Mouse (Mus musculus): Measurements from ENCODE around the gene Gckr. TPM values are rescaled to one million over a fixed set of nuclear protein-coding genes. Genes with fewer than 3 reads are reported as not detected.
"Not testable (repeated sequence)": the region's sequence is repeated elsewhere in the genome, so short reads cannot be mapped to it uniquely, and the experiment has no call there.

Gene Gckr
- polyA plus RNA-seq, 2 experiments = 13.3 to 16.4 TPM

DNA sequence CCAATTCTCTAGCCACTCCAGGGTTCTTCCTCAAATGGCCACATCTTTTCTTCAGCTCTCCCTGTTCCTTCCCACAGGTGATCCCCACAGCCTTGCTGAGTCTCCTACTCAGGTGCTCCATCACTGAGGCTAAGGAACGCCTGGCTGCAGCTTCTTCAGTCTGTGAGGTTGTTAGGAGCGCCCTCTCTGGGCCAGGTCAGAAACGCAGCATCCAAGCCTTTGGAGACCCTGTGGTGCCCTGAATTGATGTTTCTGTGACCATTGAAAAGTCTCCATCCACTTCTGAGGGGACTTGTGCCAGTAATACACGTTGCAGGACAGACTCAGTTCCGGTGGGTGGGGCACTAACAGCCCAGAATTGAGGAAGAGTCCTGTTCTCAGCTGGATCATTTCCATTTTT is 29.6 kb downstream of the Gckr start:
- DNase-seq (ENCODE audit: low read depth in 3 of 3, low spot score in 3 of 3) (no peak), ATAC-seq (ENCODE audit: insufficient read depth) (no peak)
- H3K9ac ChIP-seq (replicated peaks) = no peak overlapping the region
- no peak overlapping the region for H3K4me3 ChIP-seq (ENCODE audit: insufficient read depth in 1 of 2, low read depth in 2 of 2, low read length in 2 of 2)
- H3K27me3 ChIP-seq (ENCODE audit: control insufficient read depth, insufficient read depth, low read length) = no peaks in the 10 kb centered on the region
- no peaks in the 10 kb centered on the region for H3K9me3 ChIP-seq (ENCODE audit: control insufficient read depth, low read length)
- TF ChIP-seq CTCF (IDR thresholded peaks at IDR 0.05; ENCODE audit: low read depth) = 0 out of 2 replicates have a peak, but pooled peaks have one; percentile 34
- TF ChIP-seq EP300 (IDR thresholded peaks at IDR 0.05; ENCODE audit: low read depth) = no peak
- H3K36me3 ChIP-seq (replicated peaks; ENCODE audit: control insufficient read depth, insufficient read depth, low read depth) = no peaks in the 10 kb centered on the region
- 14% methylated on average over 5 of the region's 5 CpGs for WGBS (ENCODE audit: insufficient replicate concordance)
- no peak overlapping the region for H3K4me2 ChIP-seq (ENCODE audit: low read depth)
- H3K27ac ChIP-seq = no peak overlapping the region
- no peaks in the 10 kb centered on the region for H3K4me1 ChIP-seq (replicated peaks; ENCODE audit: control insufficient read depth in 2 of 2, insufficient read depth in 2 of 2, low read length in 1 of 2)

DNA sequence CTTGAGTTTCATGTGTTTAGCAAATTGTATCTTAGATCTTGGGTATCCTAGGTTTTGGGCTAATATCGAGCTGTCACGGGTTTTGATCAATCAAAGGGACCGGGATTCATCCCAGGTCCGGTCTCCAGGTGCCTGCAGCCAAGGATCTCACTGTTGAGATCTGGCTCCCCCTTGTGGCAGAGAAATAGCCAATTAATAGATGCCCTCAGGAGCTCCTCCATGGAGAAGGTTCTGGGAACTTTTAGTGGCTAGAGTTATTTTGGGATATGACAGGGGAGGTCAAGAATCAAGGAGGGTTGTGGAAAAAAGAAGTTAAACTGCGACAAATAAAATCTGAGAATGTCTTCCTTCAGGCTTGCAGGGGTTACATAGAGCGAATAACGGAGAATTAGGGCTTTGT is 31.0 kb downstream of the Gckr start:
- Histone ChIP-seq H3K4me2 (ENCODE audit: low read depth) (no peak overlapping the region), H3K9ac (replicated peaks) (no peak overlapping the region), H3K9me3 (ENCODE audit: control insufficient read depth, low read length) (no peaks in the 10 kb centered on the region), H3K4me3 (ENCODE audit: insufficient read depth in 1 of 2, low read depth in 2 of 2, low read length in 2 of 2) (no peak overlapping the region), H3K27me3 (ENCODE audit: control insufficient read depth, insufficient read depth, low read length) (no peaks in the 10 kb centered on the region), H3K4me1 (replicated peaks; ENCODE audit: control insufficient read depth in 2 of 2, insufficient read depth in 2 of 2, low read length in 1 of 2) (no peaks in the 10 kb centered on the region), H3K27ac (no peak overlapping the region), H3K36me3 (replicated peaks; ENCODE audit: control insufficient read depth, insufficient read depth, low read depth) (no peaks in the 10 kb centered on the region)
- ATAC-seq (ENCODE audit: insufficient read depth) (no peak), DNase-seq (ENCODE audit: low read depth in 3 of 3, low spot score in 3 of 3) (peak; percentile 23 to 24 (median 24))
- TF ChIP-seq EP300 (IDR thresholded peaks at IDR 0.05; ENCODE audit: low read depth) = no peak
- TF ChIP-seq CTCF (IDR thresholded peaks at IDR 0.05; ENCODE audit: low read depth) = peak; percentile 74
- 31% methylated on average over 7 of the region's 7 CpGs for WGBS (ENCODE audit: insufficient replicate concordance)

DNA sequence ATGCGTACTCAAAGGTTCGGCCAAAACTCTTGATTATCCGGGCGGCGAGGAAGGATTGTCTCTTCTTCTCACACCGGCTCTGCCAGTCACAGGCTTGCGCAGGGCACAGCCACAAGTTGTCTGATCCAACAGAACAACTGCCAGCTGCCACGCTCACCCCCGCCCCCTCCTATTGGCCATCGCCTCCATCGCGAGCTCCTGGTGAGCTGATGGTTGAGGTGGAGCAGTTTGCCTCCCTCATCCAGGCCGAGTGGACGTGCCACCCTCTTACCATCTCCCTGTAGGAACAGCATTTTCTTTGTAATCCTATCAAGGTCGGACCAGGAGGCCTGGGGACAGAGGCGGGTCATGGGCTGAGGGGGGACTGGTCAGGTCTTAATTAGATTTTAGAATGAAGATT is 60.3 kb downstream of the Gckr start:
- H3K27ac ChIP-seq; ATAC-seq (ENCODE audit: insufficient read depth); H3K9ac ChIP-seq (replicated peaks); H3K36me3 ChIP-seq (replicated peaks; ENCODE audit: control insufficient read depth, insufficient read depth, low read depth); H3K4me1 ChIP-seq (replicated peaks; ENCODE audit: control insufficient read depth in 2 of 2, insufficient read depth in 2 of 2, low read length in 1 of 2); H3K4me2 ChIP-seq (ENCODE audit: low read depth); H3K9me3 ChIP-seq (ENCODE audit: control insufficient read depth, low read length); H3K27me3 ChIP-seq (ENCODE audit: control insufficient read depth, insufficient read depth, low read length); H3K4me3 ChIP-seq (ENCODE audit: insufficient read depth in 1 of 2, low read depth in 2 of 2, low read length in 2 of 2); DNase-seq (ENCODE audit: low read depth in 3 of 3, low spot score in 3 of 3): not testable (repeated sequence)
- WGBS (ENCODE audit: insufficient replicate concordance) = 64% methylated on average over 16 of the region's 16 CpGs

DNA sequence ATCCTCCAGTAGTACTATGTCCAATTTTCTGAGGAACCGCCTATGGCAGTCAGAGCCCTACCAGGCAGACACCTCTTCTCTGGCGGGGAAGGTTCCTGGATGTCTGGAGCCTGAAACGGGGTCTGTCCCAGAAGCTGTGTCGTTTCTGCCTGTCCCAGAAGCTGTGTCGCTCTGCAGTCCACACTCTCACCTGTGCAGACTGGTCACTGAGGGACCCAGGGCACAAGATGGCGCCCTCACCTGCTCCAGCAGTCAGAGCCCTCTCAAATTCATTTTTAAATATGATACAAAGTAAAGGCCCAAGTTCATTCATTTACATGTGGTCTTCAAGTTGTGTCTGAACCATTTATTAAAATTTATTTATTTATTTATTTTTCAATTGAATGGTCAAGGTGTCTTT is 63.7 kb downstream of the Gckr start:
- no peak for ATAC-seq (ENCODE audit: insufficient read depth)
- Histone ChIP-seq H3K4me1 (replicated peaks; ENCODE audit: control insufficient read depth in 2 of 2, insufficient read depth in 2 of 2, low read length in 1 of 2) (no peaks in the 10 kb centered on the region), H3K4me2 (ENCODE audit: low read depth) (no peak overlapping the region), H3K36me3 (replicated peaks; ENCODE audit: control insufficient read depth, insufficient read depth, low read depth) (no peaks in the 10 kb centered on the region), H3K27ac (no peak overlapping the region), H3K9ac (replicated peaks) (no peak overlapping the region), H3K4me3 (ENCODE audit: insufficient read depth in 1 of 2, low read depth in 2 of 2, low read length in 2 of 2) (no peak overlapping the region), H3K9me3 (ENCODE audit: control insufficient read depth, low read length) (no peaks in the 10 kb centered on the region), H3K27me3 (ENCODE audit: control insufficient read depth, insufficient read depth, low read length) (no peaks in the 10 kb centered on the region)
- TF ChIP-seq CTCF (IDR thresholded peaks at IDR 0.05; ENCODE audit: low read depth) = 0 out of 2 replicates have a peak, but pooled peaks have one; percentile 11
- no peak for TF ChIP-seq EP300 (IDR thresholded peaks at IDR 0.05; ENCODE audit: low read depth)
- DNase-seq (ENCODE audit: low read depth in 3 of 3, low spot score in 3 of 3) = no peak
- WGBS (ENCODE audit: insufficient replicate concordance) = 61% methylated on average over 6 of the region's 6 CpGs

Other genes with a start within 250 kb of the Gckr start
- 28.8 and 31.0 TPM in 2 replicates for gene Atraid, start 249.1 kb upstream of the Gckr start, polyA plus RNA-seq (2012; rRNA removed)
- 50.4 and 53.2 TPM in 2 replicates for gene Atraid, start 249.1 kb upstream of the Gckr start, polyA plus RNA-seq (2014; fragmentation: Nextera tagmentation; extraction: Ambion mirVana)
- gene Slc5a6, start 248.5 kb upstream of the Gckr start, polyA plus RNA-seq (2012; rRNA removed) = 4.2 and 5.2 TPM in 2 replicates
- gene Slc5a6, start 248.5 kb upstream of the Gckr start, polyA plus RNA-seq (2014; fragmentation: Nextera tagmentation; extraction: Ambion mirVana) = 2.2 and 2.3 TPM in 2 replicates
- 18.2 and 20.4 TPM in 2 replicates for gene Cad, start 242.7 kb upstream of the Gckr start, polyA plus RNA-seq (2012; rRNA removed)
- gene Cad, start 242.7 kb upstream of the Gckr start, polyA plus RNA-seq (2014; fragmentation: Nextera tagmentation; extraction: Ambion mirVana) = 14.0 and 15.8 TPM in 2 replicates
- gene Dnajc5g, start 191.2 kb upstream of the Gckr start, polyA plus RNA-seq (2012; rRNA removed) = not detected in 2 replicates
- gene Dnajc5g, start 191.2 kb upstream of the Gckr start, polyA plus RNA-seq (2014; fragmentation: Nextera tagmentation; extraction: Ambion mirVana) = not detected in 2 replicates
- gene Slc30a3, start 189.2 kb upstream of the Gckr start, polyA plus RNA-seq (2012; rRNA removed) = 0.26 and 0.40 TPM in 2 replicates
- 0.14 and 0.41 TPM in 2 replicates for gene Slc30a3, start 189.2 kb upstream of the Gckr start, polyA plus RNA-seq (2014; fragmentation: Nextera tagmentation; extraction: Ambion mirVana)
- not detected in 2 replicates for gene Trim54, start 180.7 kb upstream of the Gckr start, polyA plus RNA-seq (2012; rRNA removed)
- not detected in 2 replicates for gene Trim54, start 180.7 kb upstream of the Gckr start, polyA plus RNA-seq (2014; fragmentation: Nextera tagmentation; extraction: Ambion mirVana)
- not detected in 2 replicates for gene Ucn, start 158.6 kb upstream of the Gckr start, polyA plus RNA-seq (2012; rRNA removed)
- not detected in 2 replicates for gene Ucn, start 158.6 kb upstream of the Gckr start, polyA plus RNA-seq (2014; fragmentation: Nextera tagmentation; extraction: Ambion mirVana)
- gene Mpv17, start 143.2 kb upstream of the Gckr start, polyA plus RNA-seq (2012; rRNA removed) = 16.9 and 18.9 TPM in 2 replicates
- 14.2 and 16.0 TPM in 2 replicates for gene Mpv17, start 143.2 kb upstream of the Gckr start, polyA plus RNA-seq (2014; fragmentation: Nextera tagmentation; extraction: Ambion mirVana)
- gene Gm29609, start 117.5 kb upstream of the Gckr start, polyA plus RNA-seq (2012; rRNA removed) = 0.90 and 0.92 TPM in 2 replicates
- 0.66 and 0.77 TPM in 2 replicates for gene Gm29609, start 117.5 kb upstream of the Gckr start, polyA plus RNA-seq (2014; fragmentation: Nextera tagmentation; extraction: Ambion mirVana)
- gene Gtf3c2, start 117.3 kb upstream of the Gckr start, polyA plus RNA-seq (2012; rRNA removed) = 31.2 and 31.3 TPM in 2 replicates
- gene Gtf3c2, start 117.3 kb upstream of the Gckr start, polyA plus RNA-seq (2014; fragmentation: Nextera tagmentation; extraction: Ambion mirVana) = 22.8 and 25.3 TPM in 2 replicates
- 20.7 and 23.7 TPM in 2 replicates for gene Snx17, start 104.2 kb upstream of the Gckr start, polyA plus RNA-seq (2012; rRNA removed)
- gene Snx17, start 104.2 kb upstream of the Gckr start, polyA plus RNA-seq (2014; fragmentation: Nextera tagmentation; extraction: Ambion mirVana) = 36.4 and 37.6 TPM in 2 replicates
- 20.9 and 29.9 TPM in 2 replicates for gene Eif2b4, start 104.0 kb upstream of the Gckr start, polyA plus RNA-seq (2012; rRNA removed)
- gene Eif2b4, start 104.0 kb upstream of the Gckr start, polyA plus RNA-seq (2014; fragmentation: Nextera tagmentation; extraction: Ambion mirVana) = 43.6 and 46.1 TPM in 2 replicates
- 8.5 and 8.8 TPM in 2 replicates for gene Zfp513, start 95.1 kb upstream of the Gckr start, polyA plus RNA-seq (2012; rRNA removed)
- 0.80 and 1.2 TPM in 2 replicates for gene Zfp513, start 95.1 kb upstream of the Gckr start, polyA plus RNA-seq (2014; fragmentation: Nextera tagmentation; extraction: Ambion mirVana)
- gene Ppm1g, start 76.8 kb upstream of the Gckr start, polyA plus RNA-seq (2012; rRNA removed) = 76.0 and 115 TPM in 2 replicates
- 98.9 and 113 TPM in 2 replicates for gene Ppm1g, start 76.8 kb upstream of the Gckr start, polyA plus RNA-seq (2014; fragmentation: Nextera tagmentation; extraction: Ambion mirVana)
- gene Nrbp1, start 56.6 kb upstream of the Gckr start, polyA plus RNA-seq (2012; rRNA removed) = 27.9 and 30.8 TPM in 2 replicates
- gene Nrbp1, start 56.6 kb upstream of the Gckr start, polyA plus RNA-seq (2014; fragmentation: Nextera tagmentation; extraction: Ambion mirVana) = 39.4 and 43.4 TPM in 2 replicates
- 0.07 TPM in 1 of 2 replicates, not detected in the other for gene Gm9970, start 56.2 kb upstream of the Gckr start, polyA plus RNA-seq (2012; rRNA removed)
- 0.19 TPM in 1 of 2 replicates, not detected in the other for gene Gm9970, start 56.2 kb upstream of the Gckr start, polyA plus RNA-seq (2014; fragmentation: Nextera tagmentation; extraction: Ambion mirVana)
- gene Krtcap3, start 45.8 kb upstream of the Gckr start, polyA plus RNA-seq (2012; rRNA removed) = 5.3 and 6.8 TPM in 2 replicates
- 3.5 and 3.9 TPM in 2 replicates for gene Krtcap3, start 45.8 kb upstream of the Gckr start, polyA plus RNA-seq (2014; fragmentation: Nextera tagmentation; extraction: Ambion mirVana)
- 3.6 and 3.7 TPM in 2 replicates for gene Ift172, start 6.3 kb upstream of the Gckr start, polyA plus RNA-seq (2012; rRNA removed)
- gene Ift172, start 6.3 kb upstream of the Gckr start, polyA plus RNA-seq (2014; fragmentation: Nextera tagmentation; extraction: Ambion mirVana) = 3.1 and 3.3 TPM in 2 replicates
- gene Fndc4, start 1.4 kb upstream of the Gckr start, polyA plus RNA-seq (2012; rRNA removed) = 4.7 and 5.6 TPM in 2 replicates
- 3.3 and 3.7 TPM in 2 replicates for gene Fndc4, start 1.4 kb upstream of the Gckr start, polyA plus RNA-seq (2014; fragmentation: Nextera tagmentation; extraction: Ambion mirVana)
- gene Zfp512, start 155.0 kb downstream of the Gckr start, polyA plus RNA-seq (2012; rRNA removed) = 5.8 and 8.2 TPM in 2 replicates
- 8.9 and 10.8 TPM in 2 replicates for gene Zfp512, start 155.0 kb downstream of the Gckr start, polyA plus RNA-seq (2014; fragmentation: Nextera tagmentation; extraction: Ambion mirVana)
- gene 4930548H24Rik, start 188.3 kb downstream of the Gckr start, polyA plus RNA-seq (2012; rRNA removed) = 0.02 TPM in 1 of 2 replicates, not detected in the other
- gene 4930548H24Rik, start 188.3 kb downstream of the Gckr start, polyA plus RNA-seq (2014; fragmentation: Nextera tagmentation; extraction: Ambion mirVana) = not detected in 2 replicates
- 5.9 and 7.3 TPM in 2 replicates for gene Gpn1, start 197.3 kb downstream of the Gckr start, polyA plus RNA-seq (2012; rRNA removed)
- gene Gpn1, start 197.3 kb downstream of the Gckr start, polyA plus RNA-seq (2014; fragmentation: Nextera tagmentation; extraction: Ambion mirVana) = 16.8 and 17.0 TPM in 2 replicates
- gene Slc4a1ap, start 229.6 kb downstream of the Gckr start, polyA plus RNA-seq (2012; rRNA removed) = 6.1 and 10.5 TPM in 2 replicates
- 8.3 and 9.4 TPM in 2 replicates for gene Slc4a1ap, start 229.6 kb downstream of the Gckr start, polyA plus RNA-seq (2014; fragmentation: Nextera tagmentation; extraction: Ambion mirVana)
- 5.6 and 6.0 TPM in 2 replicates for gene Supt7l, start 230.4 kb downstream of the Gckr start, polyA plus RNA-seq (2012; rRNA removed)
- gene Supt7l, start 230.4 kb downstream of the Gckr start, polyA plus RNA-seq (2014; fragmentation: Nextera tagmentation; extraction: Ambion mirVana) = 3.3 TPM in 2 replicates

Data from liver, embryonic 14.5 days (tissue).